Mouse (Mus musculus) kidney, adult 2 months (tissue): ENCODE measurements around the gene Trio.

Experiments used
- CTCF ChIP-seq: fragments of 200-500 bp; conservative IDR thresholded peaks from 2 replicates; pipeline ENCODE4 v1.5.1; 2011; ENCODE audit warnings: low read depth, mild to moderate bottlenecking, control low read depth, low read length, moderate library complexity, mixed read lengths; ENCODE audit not compliant: insufficient read depth, insufficient read length
- POLR2A ChIP-seq: fragments of 200-500 bp; IDR thresholded peaks from one replicate; pipeline ENCODE4 v1.6.1; 2011; ENCODE audit warnings: low read depth, low read length, control low read depth

GRCm38 (mm10) chr15:27951195-27951594 lies 74.5 kb downstream of the Trio start:
- TF ChIP-seq POLR2A: no peak
- TF ChIP-seq CTCF: no peak
